Mouse (Mus musculus) pancreas, adult 10 weeks (tissue): ENCODE results near the gene Hdhd3. TPM values are rescaled to one million over a fixed set of nuclear protein-coding genes. Genes with fewer than 3 reads are reported as not detected.

Experiments
- polyA plus RNA-seq: library from polyadenylated mRNA; stranded (reverse); fragments of 350-450 nt; fragmentation: Illumina TruSeq; extraction: RNeasy Lipid Tissue Mini Kit (QIAGEN cat#74804); gene quantifications from one replicate; pipeline ENCODE4 v1.2.3, GENCODE M21; 2015; ENCODE audit warnings: low read depth, low replicate concordance; ENCODE audit not compliant: insufficient read depth

Hdhd3 gene
- 1.9 TPM for polyA plus RNA-seq

GRCm38 (mm10) chr4:62503374-62503970 lies at the start of gene Hdhd3:
TSS of gene Hdhd3 (minus strand) at chr4:62503467.

GRCm38 (mm10) chr4:62524651-62525488 lies 21.6 kb upstream of the Hdhd3 start, which contains the start of the genes Pole3 and 4933430I17Rik:
TSS of gene Pole3 (minus strand) at chr4:62525068.
TSS of gene 4933430I17Rik (plus strand) at chr4:62525369.

GRCm38 (mm10) chr4:62519849-62520233 lies 16.6 kb upstream of the Hdhd3 start, which contains the start of gene Alad:
TSS of gene Alad (minus strand) at chr4:62519918.

GRCm38 (mm10) chr4:62479937-62480708 lies 23.1 kb downstream of the Hdhd3 start, which contains the start of gene Bspry:
TSS of gene Bspry (plus strand) at chr4:62480053.

GRCm38 (mm10) chr4:62470598-62471051 lies 32.6 kb downstream of the Hdhd3 start, which contains the start of gene Wdr31:
TSS of gene Wdr31 (minus strand) at chr4:62470896.

Other genes starting within 250 kb of the Hdhd3 start
- gene Slc31a2, start 240.9 kb downstream of the Hdhd3 start, polyA plus RNA-seq: 13.7 TPM
- 8.2 TPM for gene Fkbp15, start 142.9 kb downstream of the Hdhd3 start, polyA plus RNA-seq
- gene Slc31a1, start 142.7 kb downstream of the Hdhd3 start, polyA plus RNA-seq: 5.9 TPM
- 19.3 TPM for gene Cdc26, start 94.8 kb downstream of the Hdhd3 start, polyA plus RNA-seq
- gene Prpf4, start 94.7 kb downstream of the Hdhd3 start, polyA plus RNA-seq: 2.0 TPM
- not detected for gene Rnf183, start 68.2 kb downstream of the Hdhd3 start, polyA plus RNA-seq
- 0.39 TPM for gene Wdr31, start 32.6 kb downstream of the Hdhd3 start, polyA plus RNA-seq
- gene Bspry, start 23.4 kb downstream of the Hdhd3 start, polyA plus RNA-seq: 4.3 TPM
- gene Alad, start 16.5 kb upstream of the Hdhd3 start, polyA plus RNA-seq: 14.1 TPM
- 5.5 TPM for gene Pole3, start 21.6 kb upstream of the Hdhd3 start, polyA plus RNA-seq
- gene 4933430I17Rik, start 21.9 kb upstream of the Hdhd3 start, polyA plus RNA-seq: not detected
- gene Rgs3, start 56.4 kb upstream of the Hdhd3 start, polyA plus RNA-seq: 13.8 TPM